Mouse (Mus musculus) urinary bladder, adult 18-20 months (tissue): Measurements from ENCODE around the gene Ros1.

ENCODE experiments used
- DNase-seq, 2 experiments: peaks; one replicate each; pipeline ENCODE4 v3.0.0; 2022; ENCODE audit warnings: low spot score in 2 of 2, mixed read lengths in 2 of 2

Ros1 gene

DNA sequence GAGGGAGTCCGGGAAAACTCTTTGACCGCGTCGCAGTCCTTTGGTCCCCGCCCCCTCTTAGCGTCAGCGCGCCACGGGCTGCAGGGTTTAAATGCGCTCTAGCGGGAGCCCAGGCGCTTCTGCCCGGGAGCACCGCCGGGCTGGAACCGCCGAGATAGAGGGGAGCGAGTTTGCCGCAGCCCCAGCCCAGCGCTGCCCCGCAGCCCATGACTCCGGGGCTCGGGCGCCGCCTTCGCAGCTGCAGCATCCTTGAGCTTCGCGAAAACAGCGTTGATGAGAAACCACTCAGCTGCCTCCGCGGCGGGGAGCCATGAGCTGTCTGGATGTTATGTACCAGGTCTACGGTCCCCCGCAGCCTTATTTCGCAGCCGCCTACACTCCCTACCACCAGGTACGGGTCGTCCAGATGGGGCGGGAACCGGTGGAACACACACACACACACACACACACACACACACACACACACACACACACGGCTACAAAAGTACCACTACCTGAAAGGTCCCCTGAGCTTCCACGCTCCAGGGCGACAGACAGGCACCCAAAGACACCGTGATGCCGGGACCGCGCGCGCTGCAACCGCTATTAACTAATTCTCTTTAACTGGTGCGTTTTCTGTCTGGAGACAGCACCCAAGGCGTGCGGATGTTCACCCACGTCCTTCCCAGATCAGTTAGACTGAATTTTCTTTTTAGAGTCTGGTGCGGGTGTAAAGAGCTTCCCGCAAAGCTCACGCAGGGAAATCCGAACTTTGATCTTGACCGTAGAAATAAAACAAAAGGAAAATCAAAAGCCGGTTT, 172.4 kb downstream of the Ros1 start, which contains the start of gene Vgll2:
TSS of gene Vgll2 (plus strand) at position 90 of the 800 bp plus-strand sequence.
- no peak for DNase-seq

DNA sequence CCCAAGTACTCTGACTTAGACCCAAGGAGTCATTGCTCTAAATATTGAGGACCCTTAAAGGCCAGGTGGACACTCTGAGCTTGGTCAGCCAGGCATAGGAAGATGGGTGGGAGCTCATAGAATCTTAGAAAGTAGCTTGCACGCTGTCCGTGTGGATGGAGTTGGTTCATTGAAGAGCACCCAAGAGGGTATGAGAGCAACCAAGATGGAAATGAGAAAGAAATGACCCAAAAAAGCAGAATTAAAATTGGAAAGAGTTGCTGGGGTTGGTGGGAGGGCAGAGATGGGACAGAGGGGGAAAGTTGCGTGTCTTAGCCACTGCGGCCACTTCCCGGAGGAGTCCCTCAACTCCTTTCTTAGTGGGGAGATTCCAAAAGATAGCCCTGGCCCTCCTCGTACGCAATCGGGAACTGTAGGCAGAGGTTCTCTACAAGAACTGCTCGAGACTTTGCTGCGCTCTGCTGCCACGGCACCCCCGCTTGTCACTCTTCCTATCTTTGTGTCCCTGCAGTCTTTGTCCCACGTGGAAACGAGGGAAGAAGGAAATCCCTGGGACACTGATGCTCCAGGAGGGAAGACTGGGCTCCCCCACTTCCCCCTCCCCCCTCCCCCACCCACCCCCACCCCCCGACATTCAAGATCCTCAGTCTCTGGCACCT, 173.2 kb downstream of the Ros1 start:
- DNase-seq: no peak

DNA sequence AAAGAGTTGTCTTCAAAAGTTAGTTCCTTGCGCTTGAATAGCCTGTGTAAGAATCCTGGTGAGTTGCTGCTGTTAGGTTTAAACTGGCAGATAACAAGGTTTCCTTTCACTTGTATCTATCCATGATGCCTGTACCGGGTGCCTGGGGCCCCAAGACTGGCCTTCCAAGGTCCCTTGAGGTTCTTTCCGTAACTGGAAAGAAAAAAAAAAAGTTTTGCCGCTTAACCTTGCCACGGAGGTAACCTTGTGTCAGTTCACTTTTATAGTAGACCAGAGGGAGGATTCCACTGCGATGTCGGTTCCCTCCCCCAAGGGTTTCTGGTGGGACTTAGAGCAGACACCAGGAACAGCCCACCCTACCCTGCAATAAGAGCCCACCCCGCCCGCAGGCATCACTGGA, 173.8 kb downstream of the Ros1 start:
- DNase-seq: no peak

DNA sequence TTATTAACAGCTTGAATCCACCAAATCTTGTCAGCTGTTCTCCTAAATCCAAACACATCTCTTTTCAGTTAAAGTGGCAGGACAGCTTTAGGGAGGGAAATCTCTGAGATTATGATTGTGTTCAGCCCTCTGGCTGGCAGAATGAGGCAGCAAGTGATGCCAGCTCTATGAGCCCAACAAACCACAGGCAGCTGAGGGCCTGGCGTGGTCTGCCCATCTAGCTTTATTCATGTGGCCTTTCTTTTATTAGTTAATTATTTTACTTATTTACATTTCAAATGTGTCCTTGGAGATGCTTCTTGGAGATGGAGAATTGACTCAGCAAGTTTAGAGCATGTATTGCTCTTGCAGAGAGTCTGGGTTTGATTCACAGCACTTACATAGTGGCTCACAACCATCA, 176.6 kb downstream of the Ros1 start:
- no peak for DNase-seq
